Mouse (Mus musculus): Measurements from ENCODE around the gene Cryl1. TPM values are rescaled to one million over a fixed set of nuclear protein-coding genes. Genes with fewer than 3 reads are reported as not detected.

Cryl1 gene
- polyA plus RNA-seq, 1 experiment from 2014 or later, result 9.2 TPM

- 74% methylated on average over 2 of the region's 2 CpGs for WGBS
- Histone ChIP-seq H3K9me3 (no peaks in the 10 kb centered on the region), H3K27ac (replicated peaks) (no peak overlapping the region), H3K4me3 (no peak overlapping the region), H3K4me1 (peaks cover 16% of the 10 kb centered on the region), H3K27me3 (replicated peaks; ENCODE audit: low read depth, poor library complexity, severe bottlenecking) (peaks cover 34% of the 10 kb centered on the region), H3K36me3 (replicated peaks) (no peaks in the 10 kb centered on the region)
- no peak for DNase-seq (ENCODE audit: low spot score)
These were observed 2.9 kb downstream of the Cryl1 start for GRCm38 (mm10) chr14:57395470-57395869.

GRCm38 (mm10) chr14:57392278-57392677 is 6.1 kb downstream of the Cryl1 start:
- Histone ChIP-seq H3K36me3 (replicated peaks) (no peaks in the 10 kb centered on the region), H3K9me3 (no peaks in the 10 kb centered on the region), H3K27me3 (replicated peaks; ENCODE audit: low read depth, poor library complexity, severe bottlenecking) (peaks cover 19% of the 10 kb centered on the region), H3K4me1 (peaks cover 6% of the 10 kb centered on the region), H3K27ac (replicated peaks) (no peak overlapping the region), H3K4me3 (no peak overlapping the region)
- no peak for DNase-seq (ENCODE audit: low spot score)
- WGBS, result 69% methylated on average over 5 of the region's 5 CpGs

GRCm38 (mm10) chr14:57391621-57392020 is 6.7 kb downstream of the Cryl1 start:
- Histone ChIP-seq H3K9me3 (no peaks in the 10 kb centered on the region), H3K4me3 (no peak overlapping the region), H3K4me1 (peaks cover 10% of the 10 kb centered on the region), H3K36me3 (replicated peaks) (no peaks in the 10 kb centered on the region), H3K27me3 (replicated peaks; ENCODE audit: low read depth, poor library complexity, severe bottlenecking) (peaks cover 12% of the 10 kb centered on the region), H3K27ac (replicated peaks) (no peak overlapping the region)
- DNase-seq (ENCODE audit: low spot score), result no peak
- WGBS, result 77% methylated on average over 4 of the region's 4 CpGs

- Histone ChIP-seq H3K36me3 (replicated peaks) (no peaks in the 10 kb centered on the region), H3K27me3 (replicated peaks; ENCODE audit: low read depth, poor library complexity, severe bottlenecking) (no peaks in the 10 kb centered on the region)
- DNase-seq (ENCODE audit: low spot score), result no peak
These were observed 11.4 kb downstream of the Cryl1 start for GRCm38 (mm10) chr14:57386758-57387561.

GRCm38 (mm10) chr14:57385667-57386066 is 12.7 kb downstream of the Cryl1 start:
- WGBS, result 88% methylated on average over 5 of the region's 5 CpGs
- no peak overlapping the region for H3K27ac ChIP-seq (replicated peaks)

More at GRCm38 (mm10) chr14:57386758-57387561, 11.4 kb downstream of the Cryl1 start:
- H3K4me3 ChIP-seq, result no peak overlapping the region
- no peaks in the 10 kb centered on the region for H3K9me3 ChIP-seq
- H3K27ac ChIP-seq (replicated peaks), result no peak overlapping the region
- peaks cover 10% of the 10 kb centered on the region for H3K4me1 ChIP-seq
- WGBS, result 60% methylated on average over 14 of the region's 14 CpGs

GRCm38 (mm10) chr14:57377531-57377930 is 20.8 kb downstream of the Cryl1 start:
- WGBS, result 81% methylated on average over 5 of the region's 5 CpGs
- no peaks in the 10 kb centered on the region for H3K4me1 ChIP-seq
- H3K27me3 ChIP-seq (replicated peaks; ENCODE audit: low read depth, poor library complexity, severe bottlenecking), result no peaks in the 10 kb centered on the region
- H3K4me3 ChIP-seq, result no peak overlapping the region
- H3K27ac ChIP-seq (replicated peaks), result no peak overlapping the region
- no peaks in the 10 kb centered on the region for H3K9me3 ChIP-seq
- no peaks in the 10 kb centered on the region for H3K36me3 ChIP-seq (replicated peaks)
- no peak for DNase-seq (ENCODE audit: low spot score)

More at GRCm38 (mm10) chr14:57385667-57386066, 12.7 kb downstream of the Cryl1 start:
- H3K36me3 ChIP-seq (replicated peaks), result no peaks in the 10 kb centered on the region
- no peak for DNase-seq (ENCODE audit: low spot score)
- peaks cover 10% of the 10 kb centered on the region for H3K4me1 ChIP-seq
- H3K4me3 ChIP-seq, result no peak overlapping the region
- H3K27me3 ChIP-seq (replicated peaks; ENCODE audit: low read depth, poor library complexity, severe bottlenecking), result no peaks in the 10 kb centered on the region
- H3K9me3 ChIP-seq, result no peaks in the 10 kb centered on the region

- Histone ChIP-seq H3K4me3 (no peak overlapping the region), H3K9me3 (no peaks in the 10 kb centered on the region), H3K27me3 (replicated peaks; ENCODE audit: low read depth, poor library complexity, severe bottlenecking) (no peaks in the 10 kb centered on the region), H3K4me1 (no peaks in the 10 kb centered on the region), H3K27ac (replicated peaks) (no peak overlapping the region), H3K36me3 (replicated peaks) (no peaks in the 10 kb centered on the region)
- WGBS, result 84% methylated on average over 9 of the region's 9 CpGs
- DNase-seq (ENCODE audit: low spot score), result no peak
These were observed 21.4 kb downstream of the Cryl1 start for GRCm38 (mm10) chr14:57376956-57377355.

- Histone ChIP-seq H3K4me3 (no peak overlapping the region), H3K9me3 (no peaks in the 10 kb centered on the region), H3K27me3 (replicated peaks; ENCODE audit: low read depth, poor library complexity, severe bottlenecking) (no peaks in the 10 kb centered on the region), H3K27ac (replicated peaks) (no peak overlapping the region), H3K36me3 (replicated peaks) (no peaks in the 10 kb centered on the region), H3K4me1 (no peaks in the 10 kb centered on the region)
- no peak for DNase-seq (ENCODE audit: low spot score)
- WGBS, result 79% methylated on average over 8 of the region's 8 CpGs
These were observed 22.3 kb downstream of the Cryl1 start for GRCm38 (mm10) chr14:57376016-57376415.

GRCm38 (mm10) chr14:57375205-57375604 is 23.1 kb downstream of the Cryl1 start:
- 77% methylated on average over 9 of the region's 9 CpGs for WGBS
- no peaks in the 10 kb centered on the region for H3K4me1 ChIP-seq
- no peaks in the 10 kb centered on the region for H3K27me3 ChIP-seq (replicated peaks; ENCODE audit: low read depth, poor library complexity, severe bottlenecking)
- H3K36me3 ChIP-seq (replicated peaks), result no peaks in the 10 kb centered on the region
- H3K9me3 ChIP-seq, result no peaks in the 10 kb centered on the region
- H3K27ac ChIP-seq (replicated peaks), result no peak overlapping the region
- H3K4me3 ChIP-seq, result no peak overlapping the region
- DNase-seq (ENCODE audit: low spot score), result no peak

GRCm38 (mm10) chr14:57372348-57373102 is 25.8 kb downstream of the Cryl1 start:
- Histone ChIP-seq H3K27me3 (replicated peaks; ENCODE audit: low read depth, poor library complexity, severe bottlenecking) (no peaks in the 10 kb centered on the region), H3K4me3 (no peak overlapping the region), H3K9me3 (no peaks in the 10 kb centered on the region), H3K4me1 (no peaks in the 10 kb centered on the region), H3K27ac (replicated peaks) (no peak overlapping the region), H3K36me3 (replicated peaks) (no peaks in the 10 kb centered on the region)
- WGBS, result 47% methylated on average over 8 of the region's 8 CpGs
- peak; percentile 73 for DNase-seq (ENCODE audit: low spot score)

- H3K36me3 ChIP-seq (replicated peaks), result no peaks in the 10 kb centered on the region
- 49% methylated on average over 4 of the region's 4 CpGs for WGBS
- H3K4me1 ChIP-seq, result peaks cover 9% of the 10 kb centered on the region
- H3K4me3 ChIP-seq, result no peak overlapping the region
- H3K27ac ChIP-seq (replicated peaks), result no peak overlapping the region
- H3K9me3 ChIP-seq, result no peaks in the 10 kb centered on the region
- H3K27me3 ChIP-seq (replicated peaks; ENCODE audit: low read depth, poor library complexity, severe bottlenecking), result peaks cover 6% of the 10 kb centered on the region
- DNase-seq (ENCODE audit: low spot score), result no peak
These were observed 31.0 kb downstream of the Cryl1 start for GRCm38 (mm10) chr14:57367327-57367726.

GRCm38 (mm10) chr14:57366724-57367123 is 31.6 kb downstream of the Cryl1 start:
- DNase-seq (ENCODE audit: low spot score), result no peak
- 76% methylated on average over 5 of the region's 5 CpGs for WGBS

GRCm38 (mm10) chr14:57365341-57365740 is 33.0 kb downstream of the Cryl1 start:
- Histone ChIP-seq H3K4me3 (no peak overlapping the region), H3K27ac (replicated peaks) (no peak overlapping the region), H3K4me1 (peaks cover 10% of the 10 kb centered on the region), H3K27me3 (replicated peaks; ENCODE audit: low read depth, poor library complexity, severe bottlenecking) (peaks cover 18% of the 10 kb centered on the region), H3K36me3 (replicated peaks) (no peaks in the 10 kb centered on the region), H3K9me3 (no peaks in the 10 kb centered on the region)
- no peak for DNase-seq (ENCODE audit: low spot score)
- WGBS, result 86% methylated on average over 9 of the region's 9 CpGs

More at GRCm38 (mm10) chr14:57366724-57367123, 31.6 kb downstream of the Cryl1 start:
- Histone ChIP-seq H3K4me1 (peaks cover 10% of the 10 kb centered on the region), H3K36me3 (replicated peaks) (no peaks in the 10 kb centered on the region), H3K9me3 (no peaks in the 10 kb centered on the region), H3K4me3 (no peak overlapping the region), H3K27me3 (replicated peaks; ENCODE audit: low read depth, poor library complexity, severe bottlenecking) (peaks cover 12% of the 10 kb centered on the region), H3K27ac (replicated peaks) (no peak overlapping the region)
